25 mouse cellular contexts compared by ENCODE assay signal in genomic region chr8:89680937-89681336, GRCm38 (mm10).
"Had no signal": no experiment of that assay in that cellular context is flagged by ENCODE, and none has a peak within 500 bp of the region (broad histone marks: within the 10 kb centered on the region; RNA-seq: fewer than 3 reads in every experiment).

No protein-coding gene starts in this region.

- H3K9me3 ChIP-seq: heart, embryonic 10.5 days; heart, embryonic 12.5 days; hindbrain, embryonic 10.5 days; hindbrain, embryonic 12.5 days; limb, embryonic 10.5 days; limb, embryonic 12.5 days; liver, embryonic 12.5 days had no signal

- DNase-seq: forebrain, postnatal 0 days; gastrocnemius, postnatal 14 days; gastrocnemius, postnatal 36 days; heart, postnatal 10 days; heart, postnatal 4 days; kidney, adult 18-20 months; kidney, adult 8-10 months; kidney, postnatal 10 days; kidney, postnatal 25 days; kidney, postnatal 4 days; layer of hippocampus, adult 9-11 months; layer of hippocampus, postnatal 36 days; liver had no signal

- H3K4me1 ChIP-seq: heart, embryonic 10.5 days; heart, embryonic 12.5 days; hindbrain, embryonic 12.5 days; liver, embryonic 12.5 days had no signal

- H3K27ac ChIP-seq: heart, embryonic 10.5 days; hindbrain, embryonic 10.5 days; hindbrain, embryonic 12.5 days; hindbrain, embryonic 14.5 days; limb, embryonic 10.5 days; limb, embryonic 12.5 days; liver, embryonic 12.5 days; liver, embryonic 14.5 days had no signal

- H3K4me3 ChIP-seq: heart, embryonic 10.5 days; heart, embryonic 12.5 days; hindbrain, embryonic 10.5 days; hindbrain, embryonic 12.5 days; limb, embryonic 10.5 days; limb, embryonic 12.5 days; liver, embryonic 12.5 days had no signal

- H3K4me2 ChIP-seq: heart, embryonic 12.5 days; hindbrain, embryonic 12.5 days; hindbrain, embryonic 14.5 days; limb, embryonic 12.5 days; liver, embryonic 12.5 days had no signal

- ATAC-seq: forebrain, postnatal 0 days; hindbrain, embryonic 16.5 days; inflammation-experienced regulatory T-cells, adult 6 months; intestine, postnatal 0 days; liver, embryonic 12.5 days had no signal

- H3K36me3 ChIP-seq: heart, embryonic 10.5 days; heart, embryonic 12.5 days; hindbrain, embryonic 10.5 days; hindbrain, embryonic 12.5 days; limb, embryonic 10.5 days; limb, embryonic 12.5 days; liver, embryonic 12.5 days had no signal

- H3K9ac ChIP-seq: forebrain, postnatal 0 days; heart, embryonic 12.5 days; hindbrain, embryonic 12.5 days; hindbrain, embryonic 14.5 days; limb, embryonic 12.5 days; liver, embryonic 12.5 days; liver, embryonic 14.5 days had no signal

- H3K27me3 ChIP-seq: heart, embryonic 12.5 days; hindbrain, embryonic 12.5 days; liver, embryonic 12.5 days had no signal
